In the genomic region with DNA sequence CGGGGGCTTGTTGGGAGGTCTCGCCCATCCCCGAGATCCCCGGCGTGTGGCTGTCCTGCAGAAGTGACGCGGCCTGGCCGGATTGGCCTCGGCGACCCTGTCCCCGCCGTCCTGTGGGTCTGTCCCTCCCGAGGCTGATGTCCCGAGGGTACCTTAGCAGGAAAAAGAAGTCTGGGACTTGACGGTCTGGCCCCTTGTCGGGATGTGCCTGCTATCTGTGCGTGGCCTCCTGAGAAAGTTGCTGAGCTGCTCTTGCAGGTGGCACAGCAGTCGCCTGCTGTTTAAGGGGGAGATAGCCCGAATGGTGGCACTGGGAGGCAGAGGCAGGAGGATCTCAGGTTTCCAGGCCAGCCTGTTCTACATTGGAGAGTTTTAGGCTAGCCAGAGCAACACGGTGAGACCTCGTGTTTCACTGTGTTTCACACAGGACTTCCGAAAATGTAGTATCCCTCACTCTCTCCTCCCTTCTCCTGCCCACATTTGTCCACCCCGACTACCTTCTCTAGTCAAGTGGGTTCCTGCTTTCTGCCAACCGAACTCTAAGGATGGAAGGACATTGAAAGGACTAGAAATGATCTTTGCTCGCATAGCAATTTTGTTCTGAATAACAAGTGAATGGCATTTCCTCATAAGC, we compare ENCODE assay signal across 7 mouse cellular contexts. TPM values are rescaled to one million over a fixed set of nuclear protein-coding genes. Genes with fewer than 3 reads are reported as not detected.
DNase-seq lines count a peak whose midpoint lies in the region; ATAC-seq and TF ChIP-seq lines count a peak whose summit lies in the region.

No protein-coding gene starts in this region.

- no peak for TF ChIP-seq CTCF in testis, adult 2 months (IDR thresholded peaks at IDR 0.05; ENCODE audit: control insufficient read depth, insufficient read depth, insufficient replicate concordance, low read depth, low read length)

- peak overlapping the region; percentile 94 for H3K9ac ChIP-seq in stomach, embryonic 16.5 days (ENCODE audit: low read length)

- peak overlapping the region; percentile 98 for H3K4me3 ChIP-seq in testis, adult 2 months (ENCODE audit: control insufficient read depth, low read depth, low read length)
- H3K4me3 ChIP-seq in erythroblast, embryonic 14.5 days (replicated peaks), result peak overlapping the region; percentile 94
- H3K4me3 ChIP-seq in stomach, embryonic 16.5 days (replicated peaks; ENCODE audit: low read length), result peak overlapping the region; percentile 68

- H3K4me2 ChIP-seq in stomach, embryonic 16.5 days (ENCODE audit: low read depth, low read length), result peak overlapping the region; percentile 64

- WGBS in stomach, embryonic 16.5 days, result 25% methylated on average over 25 of the region's 25 CpGs

- DNase-seq in testis, postnatal 14 days (ENCODE audit: low spot score), result no peak
- DNase-seq in liver, result peak; percentile 51
- DNase-seq in gastrocnemius, postnatal 10 days, result no peak
- DNase-seq in ovary, postnatal 36 days (ENCODE audit: low spot score), result no peak

- H3K27me3 ChIP-seq in testis, adult 2 months (ENCODE audit: control insufficient read depth, insufficient read depth, low read length), result no peaks in the 10 kb centered on the region
- no peaks in the 10 kb centered on the region for H3K27me3 ChIP-seq in erythroblast, embryonic 14.5 days (ENCODE audit: control insufficient read depth)
- no peaks in the 10 kb centered on the region for H3K27me3 ChIP-seq in stomach, embryonic 16.5 days (ENCODE audit: control insufficient read depth, insufficient read depth, low read length)

- no peaks in the 10 kb centered on the region for H3K9me3 ChIP-seq in erythroblast, embryonic 14.5 days (ENCODE audit: control insufficient read depth, low read length)
- no peaks in the 10 kb centered on the region for H3K9me3 ChIP-seq in stomach, embryonic 16.5 days (replicated peaks; ENCODE audit: control insufficient read depth, low read length)

- peak; percentile 25; the same call in 1 of the 2 replicates for ATAC-seq in stomach, embryonic 16.5 days (ENCODE audit: insufficient read depth, low FRiP score)

- H3K4me1 ChIP-seq in testis, adult 2 months (ENCODE audit: control insufficient read depth, insufficient read depth, low read length), result peaks cover 6% of the 10 kb centered on the region
- H3K4me1 ChIP-seq in erythroblast, embryonic 14.5 days (ENCODE audit: control insufficient read depth), result peaks cover 25% of the 10 kb centered on the region
- peaks cover 7% of the 10 kb centered on the region; the same call in 1 of the 2 replicates for H3K4me1 ChIP-seq in stomach, embryonic 16.5 days (ENCODE audit: control insufficient read depth, insufficient read depth, low read length)

- peak overlapping the region; percentile 74 for H3K27ac ChIP-seq in testis, adult 2 months (ENCODE audit: control insufficient read depth, insufficient read depth, low read depth, low read length)
- H3K27ac ChIP-seq in stomach, embryonic 16.5 days (ENCODE audit: low read length), result peak overlapping the region; percentile 47; the same call in 1 of the 2 replicates

- no peaks in the 10 kb centered on the region for H3K36me3 ChIP-seq in testis, adult 2 months (ENCODE audit: control insufficient read depth, insufficient read depth, low read length)
- H3K36me3 ChIP-seq in erythroblast, embryonic 14.5 days (ENCODE audit: control insufficient read depth), result peaks cover 21% of the 10 kb centered on the region
- no peaks in the 10 kb centered on the region for H3K36me3 ChIP-seq in stomach, embryonic 16.5 days (ENCODE audit: control insufficient read depth, insufficient read depth, low read length)

- no peak for TF ChIP-seq POLR2A in testis, adult 2 months (IDR thresholded peaks at IDR 0.05; ENCODE audit: control insufficient read depth, low read depth, low read length)

RNA-seq across cellular contexts. Expression of gene Alg6, which starts 0.4 kb away (rescaled TPM):
- 2.2 and 2.6 TPM in 2 replicates for polyA plus RNA-seq in testis, adult 2 months (2012; rRNA removed)
- polyA plus RNA-seq in erythroblast, embryonic 14.5 days (2012), result 0.02 TPM in 1 of 2 replicates, not detected in the other
- polyA plus RNA-seq in stomach, embryonic 16.5 days (2015; fragmentation: Nextera tagmentation; extraction: Ambion mirVana), result 18.1 and 21.5 TPM in 2 replicates
- total RNA-seq in gastrocnemius, postnatal 10 days (2021), result 10 to 100 TPM; 10.5 to 10.6 TPM

RNA-seq across cellular contexts. Expression of gene Foxd3, which starts 59.8 kb away (rescaled TPM):
- polyA plus RNA-seq in testis, adult 2 months (2012; rRNA removed), result not detected in 2 replicates
- polyA plus RNA-seq in erythroblast, embryonic 14.5 days (2012), result not detected in 2 replicates
- polyA plus RNA-seq in stomach, embryonic 16.5 days (2015; fragmentation: Nextera tagmentation; extraction: Ambion mirVana), result 0.54 and 0.98 TPM in 2 replicates
- 1 to 10 TPM; 4.6 to 4.7 TPM for total RNA-seq in gastrocnemius, postnatal 10 days (2021)
